Mouse (Mus musculus) stomach, embryonic 15.5 days (tissue): ENCODE measurements at regions not wholly inside any gene's neighbourhood (a gene's known extent, or its start where the extent isn't known, plus 50 kb on each side); places are given as distances from the start of the nearest gene placed in this dataset.

Experiments used
- ATAC-seq: fragments of 200-750 bp; cut with Nextera tagmentation; 2 replicates; pipeline ENCODE4 v1.8.0; 2017; ENCODE audit warnings: low read depth, moderate number of reproducible peaks, moderate TSS enrichment; ENCODE audit not compliant: insufficient read depth, low FRiP score
- H3K27ac ChIP-seq: fragments of 300-500 bp; sonication (generic); 2 replicates; pipeline ENCODE4 v1.5.1; 2015; ENCODE audit warnings: mild to moderate bottlenecking, inconsistent platforms
- H3K27me3 ChIP-seq: fragments of 300-500 bp; sonication (generic); replicated peaks from 2 replicates; pipeline ENCODE4 v1.6.1; 2015; ENCODE audit warnings: inconsistent platforms
- H3K36me3 ChIP-seq: fragments of 300-500 bp; sonication (generic); 2 replicates; pipeline ENCODE4 v1.6.1; 2015; ENCODE audit warnings: inconsistent platforms
- H3K4me1 ChIP-seq: fragments of 300-500 bp; sonication (generic); 2 replicates; pipeline ENCODE4 v1.6.1; 2015; ENCODE audit warnings: inconsistent platforms
- H3K4me2 ChIP-seq: fragments of 300-500 bp; sonication (generic); 2 replicates; pipeline ENCODE4 v1.6.1; 2015; ENCODE audit warnings: mild to moderate bottlenecking, inconsistent platforms
- H3K4me3 ChIP-seq: fragments of 300-500 bp; sonication (generic); replicated peaks from 2 replicates; pipeline ENCODE4 v1.5.1; 2015; ENCODE audit warnings: inconsistent platforms
- H3K9ac ChIP-seq: fragments of 300-500 bp; sonication (generic); 2 replicates; pipeline ENCODE4 v1.6.1; 2015; ENCODE audit warnings: inconsistent platforms
- H3K9me3 ChIP-seq: fragments of 300-500 bp; sonication (generic); 2 replicates; pipeline ENCODE4 v1.6.1; 2016; ENCODE audit warnings: inconsistent platforms
- WGBS: fragments of 180-500 bp; shearing (Covaris S2); methylation state at CpG from one replicate; pipeline ENCODE4 v1.1.7; 2015; 5-methylcytosine and 5-hydroxymethylcytosine counted together

DNA sequence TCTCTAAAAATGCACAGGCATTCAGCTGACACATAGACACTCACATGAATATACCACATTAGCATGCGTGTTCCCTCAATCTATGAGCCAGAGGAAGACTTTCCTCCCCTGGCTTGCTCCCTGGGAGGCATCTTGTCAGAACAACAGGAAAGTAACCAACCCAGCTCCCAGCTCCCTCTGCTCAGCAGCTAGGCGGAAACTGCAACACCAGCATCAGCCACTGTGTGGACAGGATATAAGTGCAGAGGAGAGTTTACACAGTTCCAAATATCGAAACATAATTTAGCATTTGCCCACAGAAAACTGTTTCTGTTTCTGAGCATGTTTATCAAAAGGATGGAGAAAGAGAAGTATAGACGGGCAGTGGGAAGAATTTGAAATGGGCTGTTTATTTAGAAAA, 148.3 kb upstream of the Usp24 start:
- Histone ChIP-seq H3K4me3 (no peak overlapping the region), H3K9ac (no peak overlapping the region), H3K27ac (no peak overlapping the region), H3K36me3 (no peaks in the 10 kb centered on the region), H3K27me3 (no peaks in the 10 kb centered on the region), H3K9me3 (no peaks in the 10 kb centered on the region), H3K4me1 (no peaks in the 10 kb centered on the region), H3K4me2 (no peak overlapping the region)
- 65% methylated on average over 4 of the region's 4 CpGs for WGBS
- ATAC-seq: no peak

- ATAC-seq: no peak
- H3K9ac ChIP-seq: no peak overlapping the region
- WGBS: 49% methylated on average over 6 of the region's 6 CpGs
- no peaks in the 10 kb centered on the region for H3K4me1 ChIP-seq
- no peaks in the 10 kb centered on the region for H3K36me3 ChIP-seq
- H3K9me3 ChIP-seq: no peaks in the 10 kb centered on the region
- H3K27me3 ChIP-seq: no peaks in the 10 kb centered on the region
- no peak overlapping the region for H3K4me3 ChIP-seq
- no peak overlapping the region for H3K27ac ChIP-seq
- no peak overlapping the region for H3K4me2 ChIP-seq
These were observed 147.3 kb upstream of the Usp24 start for GRCm38 (mm10) chr4:106168741-106169140.

DNA sequence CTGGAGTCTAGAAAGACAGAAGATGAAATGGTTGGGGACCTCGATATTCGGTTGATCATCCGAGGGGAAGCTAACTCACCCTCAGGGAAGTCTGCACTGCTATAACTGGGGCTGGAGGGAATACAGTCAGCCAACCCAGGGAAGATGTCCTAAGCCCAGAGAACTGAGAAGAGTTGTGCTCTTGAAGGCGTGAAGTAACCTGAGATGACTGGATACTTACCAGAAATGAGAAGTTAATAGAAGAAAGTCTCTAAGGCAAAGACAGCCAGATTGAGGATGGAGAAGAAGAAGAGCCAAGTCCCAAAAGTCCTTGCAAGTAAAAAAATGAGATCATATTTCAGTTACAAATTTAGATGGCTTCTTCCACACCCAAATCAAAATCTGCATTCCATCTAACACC, 146.5 kb upstream of the Usp24 start:
- H3K4me2 ChIP-seq: no peak overlapping the region
- no peak overlapping the region for H3K4me3 ChIP-seq
- no peaks in the 10 kb centered on the region for H3K4me1 ChIP-seq
- no peak overlapping the region for H3K9ac ChIP-seq
- no peaks in the 10 kb centered on the region for H3K27me3 ChIP-seq
- no peaks in the 10 kb centered on the region for H3K9me3 ChIP-seq
- H3K36me3 ChIP-seq: no peaks in the 10 kb centered on the region
- 91% methylated on average over 4 of the region's 4 CpGs for WGBS
- no peak overlapping the region for H3K27ac ChIP-seq
- ATAC-seq: no peak

DNA sequence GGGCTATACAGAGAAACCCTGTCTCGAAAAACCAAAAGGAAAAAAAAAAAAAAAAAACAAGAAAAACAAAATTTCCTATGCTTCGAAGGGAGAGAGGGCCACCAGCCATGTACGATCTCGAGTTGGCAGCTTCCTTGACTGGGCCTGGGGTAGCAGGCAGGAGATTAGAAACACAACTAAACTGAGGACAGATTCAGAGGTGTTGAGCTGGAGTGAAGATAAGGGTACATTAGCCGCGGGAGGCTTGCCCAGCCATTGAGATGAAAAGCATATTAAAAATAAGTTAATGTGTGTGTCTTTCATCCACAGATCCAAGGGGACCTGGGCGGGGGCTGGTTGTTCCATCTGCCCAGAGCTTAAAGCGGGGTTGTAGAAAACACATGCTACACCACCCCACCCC, 145.3 kb upstream of the Usp24 start:
- H3K9me3 ChIP-seq: no peaks in the 10 kb centered on the region
- H3K27ac ChIP-seq: no peak overlapping the region
- no peaks in the 10 kb centered on the region for H3K36me3 ChIP-seq
- no peak for ATAC-seq
- H3K4me1 ChIP-seq: no peaks in the 10 kb centered on the region
- WGBS: 84% methylated on average over 8 of the region's 8 CpGs
- H3K9ac ChIP-seq: no peak overlapping the region
- no peak overlapping the region for H3K4me3 ChIP-seq
- H3K4me2 ChIP-seq: no peak overlapping the region
- H3K27me3 ChIP-seq: no peaks in the 10 kb centered on the region

DNA sequence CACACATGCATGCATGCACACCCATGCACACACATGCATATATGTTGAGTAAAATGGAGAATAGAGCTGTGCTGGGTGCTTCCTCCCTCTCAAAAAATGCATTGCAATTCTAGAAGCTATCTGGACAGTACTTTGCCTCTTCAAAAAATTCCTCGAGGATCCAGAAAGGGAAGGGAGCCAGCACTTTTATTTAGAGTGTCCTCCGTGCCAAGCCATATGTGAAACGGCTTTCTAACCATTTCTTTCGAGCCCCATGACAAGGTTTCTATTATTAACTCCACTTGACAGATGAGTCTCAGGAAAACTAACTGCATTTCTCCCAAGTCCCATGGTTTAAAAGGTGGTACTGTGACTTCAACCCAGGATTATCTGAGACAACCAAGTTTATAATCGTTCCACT, 140.7 kb upstream of the Usp24 start:
- no peak for ATAC-seq
- Histone ChIP-seq H3K27me3 (no peaks in the 10 kb centered on the region), H3K4me2 (no peak overlapping the region), H3K36me3 (no peaks in the 10 kb centered on the region), H3K9ac (no peak overlapping the region), H3K27ac (no peak overlapping the region), H3K9me3 (no peaks in the 10 kb centered on the region), H3K4me3 (no peak overlapping the region), H3K4me1 (no peaks in the 10 kb centered on the region)
- WGBS: 37% methylated on average over 5 of the region's 5 CpGs

DNA sequence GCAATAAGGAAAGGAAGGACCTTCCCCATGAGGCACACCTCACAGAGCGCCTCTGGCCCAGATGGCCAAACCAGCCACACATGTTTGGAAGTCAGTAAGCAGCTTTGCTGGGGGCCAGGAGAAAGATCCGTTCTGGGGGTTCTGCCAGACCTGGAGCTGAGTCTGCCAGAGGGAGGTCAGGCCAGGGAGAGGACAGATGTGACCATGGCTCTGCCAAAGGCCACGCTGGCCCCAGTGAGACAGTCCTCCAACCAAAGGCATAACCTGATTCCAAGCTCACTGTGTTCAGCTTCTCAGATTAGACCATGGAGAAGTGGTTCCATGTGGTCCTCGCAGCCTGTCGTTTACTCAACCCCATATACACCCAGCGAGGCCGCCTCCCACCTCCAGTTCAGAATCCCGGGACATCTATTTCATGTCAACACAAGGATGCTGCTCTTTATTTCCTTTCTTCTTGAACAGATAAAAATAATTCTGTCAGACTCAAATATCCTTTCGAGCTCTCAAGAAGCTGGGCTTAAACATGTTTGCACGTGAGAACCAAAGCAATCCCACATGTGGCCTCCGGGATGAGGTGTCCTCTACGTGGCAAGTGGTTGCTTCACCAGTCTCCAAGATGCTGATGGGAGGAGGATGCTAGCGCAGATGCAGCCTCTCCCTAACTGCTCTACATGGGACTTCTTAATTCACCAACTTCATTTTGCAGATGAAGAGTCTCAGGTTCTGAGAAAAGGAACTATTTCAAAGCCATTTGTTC, 130.1 kb upstream of the Usp24 start:
- no peaks in the 10 kb centered on the region for H3K27me3 ChIP-seq
- no peak overlapping the region for H3K4me2 ChIP-seq
- ATAC-seq: no peak
- H3K9me3 ChIP-seq: no peaks in the 10 kb centered on the region
- H3K4me3 ChIP-seq: no peak overlapping the region
- no peaks in the 10 kb centered on the region for H3K4me1 ChIP-seq
- 83% methylated on average over 13 of the region's 13 CpGs for WGBS
- H3K27ac ChIP-seq: no peak overlapping the region
- H3K36me3 ChIP-seq: no peaks in the 10 kb centered on the region
- H3K9ac ChIP-seq: no peak overlapping the region

DNA sequence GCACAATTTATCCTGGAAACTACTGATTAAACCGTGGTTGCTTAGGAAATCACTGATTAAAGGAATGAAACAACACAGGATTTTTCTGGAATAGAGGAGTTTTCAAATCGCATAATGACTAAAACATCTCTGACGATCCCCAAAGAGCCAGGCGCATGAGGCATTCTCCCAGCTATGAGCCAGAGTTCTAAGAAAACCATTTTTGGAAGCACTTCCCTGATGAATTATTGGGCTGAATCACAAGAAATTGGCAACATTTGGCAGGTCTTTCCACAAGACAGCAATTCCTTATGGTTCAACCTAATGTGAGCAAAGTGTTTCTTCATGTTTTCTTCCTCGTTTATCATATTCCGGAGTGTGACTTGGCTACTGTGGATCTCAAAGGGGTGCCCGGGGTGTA, 129.3 kb upstream of the Usp24 start:
- no peaks in the 10 kb centered on the region for H3K27me3 ChIP-seq
- no peak for ATAC-seq
- no peak overlapping the region for H3K4me3 ChIP-seq
- H3K4me1 ChIP-seq: no peaks in the 10 kb centered on the region
- no peaks in the 10 kb centered on the region for H3K36me3 ChIP-seq
- H3K27ac ChIP-seq: no peak overlapping the region
- H3K9ac ChIP-seq: no peak overlapping the region
- 81% methylated on average over 7 of the region's 7 CpGs for WGBS
- H3K4me2 ChIP-seq: no peak overlapping the region
- no peaks in the 10 kb centered on the region for H3K9me3 ChIP-seq

DNA sequence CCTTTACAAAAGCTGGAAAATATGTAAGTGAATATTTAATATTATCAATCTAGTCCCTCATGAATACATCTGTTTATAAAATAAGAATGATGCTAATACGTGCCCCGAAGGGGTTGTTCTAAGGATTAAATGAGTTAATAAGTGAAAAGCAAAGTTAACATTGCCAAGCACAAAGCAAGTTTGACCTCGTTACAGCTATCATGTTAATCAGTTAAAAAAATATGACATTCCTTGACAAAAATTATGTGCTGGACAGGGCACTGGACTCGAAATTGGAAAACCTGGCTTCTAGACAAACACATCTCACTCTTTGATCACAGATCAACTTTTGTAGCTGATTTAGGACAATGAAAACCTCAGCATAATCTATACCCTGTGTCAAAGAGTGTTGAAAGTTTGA, 125.8 kb upstream of the Usp24 start:
- Histone ChIP-seq H3K36me3 (no peaks in the 10 kb centered on the region), H3K27ac (no peak overlapping the region), H3K9ac (no peak overlapping the region), H3K4me1 (no peaks in the 10 kb centered on the region), H3K4me2 (no peak overlapping the region), H3K4me3 (no peak overlapping the region), H3K9me3 (no peaks in the 10 kb centered on the region), H3K27me3 (no peaks in the 10 kb centered on the region)
- 68% methylated on average over 4 of the region's 4 CpGs for WGBS
- ATAC-seq: no peak

DNA sequence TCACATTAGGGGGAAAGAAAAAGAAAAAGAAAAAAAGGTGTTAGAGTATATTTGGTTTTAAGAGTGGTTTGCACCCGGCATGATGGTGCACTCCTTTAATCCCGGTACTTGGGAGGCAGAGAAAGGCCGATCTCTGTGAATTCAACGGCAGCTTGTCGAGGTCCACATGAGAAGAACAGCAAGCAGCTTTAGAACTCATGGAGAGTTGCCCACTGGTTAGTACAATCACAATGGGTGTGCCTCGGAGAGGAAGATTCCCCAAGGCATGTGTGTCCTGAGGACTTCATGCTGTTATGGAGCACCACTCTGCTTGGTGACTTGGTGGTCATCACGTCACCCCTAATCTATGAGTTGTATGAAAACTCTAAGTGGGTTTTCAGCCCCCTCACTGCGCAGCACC, 124.7 kb upstream of the Usp24 start:
- no peaks in the 10 kb centered on the region for H3K4me1 ChIP-seq
- no peak overlapping the region for H3K4me3 ChIP-seq
- no peak overlapping the region for H3K9ac ChIP-seq
- H3K9me3 ChIP-seq: no peaks in the 10 kb centered on the region
- no peaks in the 10 kb centered on the region for H3K27me3 ChIP-seq
- no peak overlapping the region for H3K4me2 ChIP-seq
- WGBS: 89% methylated on average over 8 of the region's 8 CpGs
- H3K36me3 ChIP-seq: no peaks in the 10 kb centered on the region
- no peak overlapping the region for H3K27ac ChIP-seq
- no peak for ATAC-seq

DNA sequence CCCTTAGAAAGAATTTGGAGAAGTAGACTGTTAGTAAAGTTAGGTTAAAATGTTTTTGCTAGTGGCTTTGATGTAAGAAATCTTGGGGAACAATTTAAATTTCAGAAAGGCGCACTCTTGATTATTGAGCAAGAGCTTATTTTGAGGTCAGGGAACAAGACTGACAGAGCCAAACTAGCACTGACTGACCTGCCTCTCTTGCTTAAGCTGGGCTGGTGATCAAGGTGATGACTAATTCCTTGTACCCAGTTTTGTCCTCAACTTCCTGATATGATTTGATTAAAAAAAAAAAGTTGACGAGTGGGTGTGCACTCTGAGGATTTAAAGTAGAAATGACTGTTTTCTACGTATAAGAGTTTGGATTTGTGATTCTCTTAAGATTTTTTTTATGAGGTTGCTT, 124.2 kb upstream of the Usp24 start:
- H3K36me3 ChIP-seq: no peaks in the 10 kb centered on the region
- 69% methylated on average over 3 of the region's 3 CpGs for WGBS
- ATAC-seq: no peak

GRCm38 (mm10) chr4:106193204-106193945, 122.6 kb upstream of the Usp24 start:
- Histone ChIP-seq H3K4me2 (no peak overlapping the region), H3K27ac (no peak overlapping the region), H3K4me1 (no peaks in the 10 kb centered on the region), H3K9me3 (no peaks in the 10 kb centered on the region), H3K4me3 (no peak overlapping the region), H3K27me3 (no peaks in the 10 kb centered on the region), H3K36me3 (no peaks in the 10 kb centered on the region), H3K9ac (no peak overlapping the region)
- WGBS: 65% methylated on average over 3 of the region's 3 CpGs
- no peak for ATAC-seq

More for the DNA sequence above, 124.2 kb upstream of the Usp24 start:
- Histone ChIP-seq H3K4me3 (no peak overlapping the region), H3K4me1 (no peaks in the 10 kb centered on the region), H3K27ac (no peak overlapping the region), H3K4me2 (no peak overlapping the region), H3K27me3 (no peaks in the 10 kb centered on the region), H3K9me3 (no peaks in the 10 kb centered on the region), H3K9ac (no peak overlapping the region)

DNA sequence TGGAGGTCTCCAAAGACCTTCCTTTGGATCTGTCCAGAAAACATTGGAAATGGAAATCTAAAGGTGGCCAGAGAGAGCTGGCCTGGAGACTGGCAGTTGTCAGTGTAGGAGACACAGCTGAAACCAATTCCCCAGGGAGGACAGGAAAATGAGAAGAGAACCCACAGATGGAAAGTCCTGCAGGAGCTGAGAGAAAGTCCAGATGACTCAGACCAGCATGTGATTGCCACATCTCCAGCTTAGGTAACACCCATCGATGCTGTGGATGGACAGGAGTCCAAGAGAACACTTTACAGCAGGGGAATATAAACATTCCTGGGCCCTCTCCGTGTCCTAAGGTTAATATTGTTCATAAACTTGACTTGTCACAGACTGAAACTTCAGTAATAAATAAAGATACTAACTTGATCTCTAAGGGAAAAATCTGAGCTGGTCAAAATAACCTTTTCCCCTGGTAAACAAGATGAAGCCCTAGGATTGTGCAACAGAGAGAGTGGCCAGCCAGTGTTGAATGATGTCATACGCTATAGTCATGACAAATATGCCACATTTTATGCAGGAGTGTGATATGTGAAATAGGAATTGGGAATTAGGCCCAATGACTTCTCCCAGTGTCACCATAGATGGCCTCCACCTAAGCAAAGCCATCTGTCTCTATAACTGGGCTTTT, 120.4 kb upstream of the Usp24 start:
- Histone ChIP-seq H3K36me3 (no peaks in the 10 kb centered on the region), H3K4me3 (no peak overlapping the region), H3K4me2 (no peak overlapping the region), H3K27ac (no peak overlapping the region), H3K4me1 (peaks cover 12% of the 10 kb centered on the region), H3K9ac (no peak overlapping the region), H3K9me3 (no peaks in the 10 kb centered on the region), H3K27me3 (no peaks in the 10 kb centered on the region)
- ATAC-seq: no peak
- WGBS: 60% methylated on average over 3 of the region's 3 CpGs
